Comparison of ENCODE assay signal across 16 mouse cellular contexts in genomic region chr15:101420903-101421302, GRCm38 (mm10). TPM values are rescaled to one million over a fixed set of nuclear protein-coding genes. Genes with fewer than 3 reads are reported as not detected.
A peak's percentile ranks its signal among the peaks of the same experiment; 100 is the strongest.
DNase-seq lines count a peak whose midpoint lies in the region; ATAC-seq and TF ChIP-seq lines count a peak whose summit lies in the region.
"Had no signal": no experiment of that assay in that cellular context is flagged by ENCODE, and none has a peak within 500 bp of the region (broad histone marks: within the 10 kb centered on the region; RNA-seq: fewer than 3 reads in every experiment).

No protein-coding gene starts in this region.

- 40% methylated on average over 5 of the region's 6 CpGs for WGBS in heart, adult 2 months
- 47% methylated on average over 6 of the region's 6 CpGs for WGBS in heart, embryonic 11.5 days (ENCODE audit: insufficient replicate concordance)
- WGBS in limb, embryonic 10.5 days, result 57% methylated on average over 6 of the region's 6 CpGs

- no peak for TF ChIP-seq POLR2A in heart, adult 2 months (IDR thresholded peaks at IDR 0.05; ENCODE audit: insufficient read depth, low read depth, low read length)

- DNase-seq in heart, adult 2 months, result no peak
- DNase-seq in layer of hippocampus, postnatal 10 days (ENCODE audit: low spot score in 2 of 2), result peak; percentile 23 to 43
- DNase-seq in layer of hippocampus, adult 9-11 months, result no peak
- DNase-seq in 416B (ENCODE audit: low read depth), result peak; percentile 17
- peak; percentile 18 for DNase-seq in R1 (ENCODE audit: low read depth, low spot score)
- no peak for DNase-seq in urinary bladder, postnatal 36 days (ENCODE audit: low spot score in 2 of 2)
- no peak for DNase-seq in limb, embryonic 10.5 days (ENCODE audit: low spot score)
- DNase-seq: right cerebral cortex, postnatal 25 days had no signal

- no peak overlapping the region for H3K4me2 ChIP-seq in heart, embryonic 11.5 days
- H3K4me2 ChIP-seq: embryonic facial prominence, embryonic 12.5 days; liver, embryonic 11.5 days; neural tube, embryonic 13.5 days; stomach, embryonic 15.5 days had no signal

- no peak overlapping the region for H3K4me3 ChIP-seq in heart, adult 2 months
- no peak overlapping the region for H3K4me3 ChIP-seq in heart, embryonic 11.5 days (ENCODE audit: low read depth, low read length)
- H3K4me3 ChIP-seq in limb, embryonic 10.5 days, result no peak overlapping the region
- H3K4me3 ChIP-seq: embryonic facial prominence, embryonic 12.5 days; heart, embryonic 10.5 days; midbrain, embryonic 10.5 days; neural tube, embryonic 13.5 days; stomach, embryonic 15.5 days had no signal

- no peak overlapping the region for H3K9ac ChIP-seq in heart, adult 2 months (ENCODE audit: low read depth, low read length)
- H3K9ac ChIP-seq in heart, embryonic 11.5 days (ENCODE audit: low read depth, low read length), result no peak overlapping the region
- H3K9ac ChIP-seq: embryonic facial prominence, embryonic 12.5 days; neural tube, embryonic 13.5 days; stomach, embryonic 15.5 days had no signal

- TF ChIP-seq EP300 in heart, adult 2 months (IDR thresholded peaks at IDR 0.05; ENCODE audit: insufficient read depth, low read depth, low read length), result no peak

- H3K4me1 ChIP-seq in heart, adult 2 months (ENCODE audit: control insufficient read depth, insufficient read depth, low read length), result no peaks in the 10 kb centered on the region
- H3K4me1 ChIP-seq in heart, embryonic 11.5 days (ENCODE audit: control insufficient read depth, insufficient read depth, low read length), result no peaks in the 10 kb centered on the region
- no peaks in the 10 kb centered on the region for H3K4me1 ChIP-seq in limb, embryonic 10.5 days
- H3K4me1 ChIP-seq: embryonic facial prominence, embryonic 12.5 days; neural tube, embryonic 13.5 days had no signal

- peak; percentile 39 for TF ChIP-seq CTCF in heart, adult 2 months (IDR thresholded peaks at IDR 0.05)

- H3K9me3 ChIP-seq in heart, embryonic 11.5 days (replicated peaks; ENCODE audit: control insufficient read depth, low read length), result no peaks in the 10 kb centered on the region
- H3K9me3 ChIP-seq in limb, embryonic 10.5 days (replicated peaks), result no peaks in the 10 kb centered on the region
- H3K9me3 ChIP-seq: embryonic facial prominence, embryonic 12.5 days; heart, embryonic 10.5 days; midbrain, embryonic 10.5 days; neural tube, embryonic 13.5 days; stomach, embryonic 15.5 days had no signal

- intact Hi-C loops in heart, adult 2 months (cut with DNase I), result no loop called here

- H3K36me3 ChIP-seq in heart, adult 2 months (ENCODE audit: control insufficient read depth, insufficient read depth, low read length), result no peaks in the 10 kb centered on the region
- no peaks in the 10 kb centered on the region for H3K36me3 ChIP-seq in heart, embryonic 11.5 days (ENCODE audit: control insufficient read depth, insufficient read depth, low read length)
- H3K36me3 ChIP-seq in limb, embryonic 10.5 days, result no peaks in the 10 kb centered on the region
- H3K36me3 ChIP-seq: embryonic facial prominence, embryonic 12.5 days; heart, embryonic 10.5 days; midbrain, embryonic 10.5 days; neural tube, embryonic 13.5 days; stomach, embryonic 15.5 days had no signal

- no peaks in the 10 kb centered on the region for H3K79me2 ChIP-seq in heart, adult 2 months (replicated peaks; ENCODE audit: control insufficient read depth, insufficient read depth, low read length)

- no peak overlapping the region for H3K27ac ChIP-seq in heart, adult 2 months
- no peak overlapping the region for H3K27ac ChIP-seq in heart, embryonic 11.5 days (ENCODE audit: low read depth, low read length)
- no peak overlapping the region for H3K27ac ChIP-seq in limb, embryonic 10.5 days
- H3K27ac ChIP-seq: embryonic facial prominence, embryonic 12.5 days; heart, embryonic 10.5 days; midbrain, embryonic 10.5 days; neural tube, embryonic 13.5 days; stomach, embryonic 15.5 days had no signal

- H3K27me3 ChIP-seq in heart, adult 2 months (ENCODE audit: control insufficient read depth, insufficient read depth, low read length), result no peaks in the 10 kb centered on the region
- H3K27me3 ChIP-seq in heart, embryonic 11.5 days (ENCODE audit: control insufficient read depth, insufficient read depth, low read length), result no peaks in the 10 kb centered on the region; the same call in 1 of the 2 replicates
- 0 out of 2 replicates have a peak, but pooled peaks cover 3% of the 10 kb centered on the region for H3K27me3 ChIP-seq in limb, embryonic 10.5 days (ENCODE audit: low read depth, poor library complexity, severe bottlenecking)
- H3K27me3 ChIP-seq: embryonic facial prominence, embryonic 12.5 days; neural tube, embryonic 13.5 days; stomach, embryonic 15.5 days had no signal

- no peak for ATAC-seq in heart, embryonic 11.5 days (replicated peaks; ENCODE audit: insufficient number of reproducible peaks, low FRiP score, low TSS enrichment)

RNA-seq across cellular contexts. Expression of gene Krt7, which starts 10.1 kb away (rescaled TPM):
- 1 to 10 TPM; 2.5 to 3.1 TPM for total RNA-seq in heart, adult 2 months (2021)
- polyA plus RNA-seq in heart, adult 2 months (2012; rRNA removed), result 2.6 and 3.3 TPM in 2 replicates
- 23.8 and 25.8 TPM in 2 replicates for polyA plus RNA-seq in heart, embryonic 11.5 days (2014; fragmentation: Nextera tagmentation; extraction: Ambion mirVana)
- total RNA-seq in layer of hippocampus, postnatal 10 days (2021), result not detected
- 14.2 and 16.9 TPM in 2 replicates for polyA plus RNA-seq in limb, embryonic 10.5 days (2016; fragmentation: Nextera tagmentation; extraction: Ambion mirVana)

RNA-seq across cellular contexts. Expression of gene Krt87, which starts 17.7 kb away (rescaled TPM):
- not detected for total RNA-seq in heart, adult 2 months (2021)
- not detected in 2 replicates for polyA plus RNA-seq in heart, adult 2 months (2012; rRNA removed)
- polyA plus RNA-seq in heart, embryonic 11.5 days (2014; fragmentation: Nextera tagmentation; extraction: Ambion mirVana), result not detected in 2 replicates
- total RNA-seq in layer of hippocampus, postnatal 10 days (2021), result under 1 TPM; 0.55 to 0.62 TPM
- not detected in 2 replicates for polyA plus RNA-seq in limb, embryonic 10.5 days (2016; fragmentation: Nextera tagmentation; extraction: Ambion mirVana)
- polyA plus RNA-seq: heart, embryonic 10.5 days; liver, embryonic 11.5 days; midbrain, embryonic 10.5 days had no signal

RNA-seq across cellular contexts. Expression of gene Krt88, which starts 26.6 kb away (rescaled TPM):
- not detected for total RNA-seq in heart, adult 2 months (2021)
- not detected in 2 replicates for polyA plus RNA-seq in heart, adult 2 months (2012; rRNA removed)
- not detected in 2 replicates for polyA plus RNA-seq in heart, embryonic 11.5 days (2014; fragmentation: Nextera tagmentation; extraction: Ambion mirVana)
- not detected for total RNA-seq in layer of hippocampus, postnatal 10 days (2021)
- polyA plus RNA-seq in limb, embryonic 10.5 days (2016; fragmentation: Nextera tagmentation; extraction: Ambion mirVana), result not detected in 2 replicates
- total RNA-seq: layer of hippocampus, adult 8-10 months had no signal
- polyA plus RNA-seq: embryonic facial prominence, embryonic 12.5 days; heart, embryonic 10.5 days; liver, embryonic 11.5 days; midbrain, embryonic 10.5 days; neural tube, embryonic 13.5 days had no signal

RNA-seq across cellular contexts. Expression of gene Krt81, which starts 42.6 kb away (rescaled TPM):
- not detected for total RNA-seq in heart, adult 2 months (2021)
- polyA plus RNA-seq in heart, adult 2 months (2012; rRNA removed), result not detected in 2 replicates
- polyA plus RNA-seq in heart, embryonic 11.5 days (2014; fragmentation: Nextera tagmentation; extraction: Ambion mirVana), result not detected in 2 replicates
- not detected for total RNA-seq in layer of hippocampus, postnatal 10 days (2021)
- polyA plus RNA-seq in limb, embryonic 10.5 days (2016; fragmentation: Nextera tagmentation; extraction: Ambion mirVana), result not detected in 2 replicates
- total RNA-seq: layer of hippocampus, adult 8-10 months had no signal
- polyA plus RNA-seq: embryonic facial prominence, embryonic 12.5 days; heart, embryonic 10.5 days; liver, embryonic 11.5 days; midbrain, embryonic 10.5 days; neural tube, embryonic 13.5 days; stomach, embryonic 15.5 days had no signal

RNA-seq across cellular contexts. Expression of gene Krt80, which starts 50.9 kb away (rescaled TPM):
- total RNA-seq in heart, adult 2 months (2021), result 1 to 10 TPM; 2.2 to 2.8 TPM
- 2.0 and 3.2 TPM in 2 replicates for polyA plus RNA-seq in heart, adult 2 months (2012; rRNA removed)
- 2.5 and 2.8 TPM in 2 replicates for polyA plus RNA-seq in heart, embryonic 11.5 days (2014; fragmentation: Nextera tagmentation; extraction: Ambion mirVana)
- total RNA-seq in layer of hippocampus, postnatal 10 days (2021), result under 1 TPM in 1 of 2 experiments, not detected in 1; 0.23 TPM
- 0.09 and 0.23 TPM in 2 replicates for polyA plus RNA-seq in limb, embryonic 10.5 days (2016; fragmentation: Nextera tagmentation; extraction: Ambion mirVana)
- polyA plus RNA-seq: liver, embryonic 11.5 days had no signal

Comparison
In these comparisons a context has a peak if more than half of its experiments do, and no peak if none do; other contexts are left out.
1. DNase-seq: peak in layer of hippocampus, postnatal 10 days (2 of 2), 416B (single experiment) and R1 (single experiment); none in heart, adult 2 months (0 of 2), layer of hippocampus, adult 9-11 months (single experiment), urinary bladder, postnatal 36 days (0 of 2) and limb, embryonic 10.5 days (single experiment).